Mouse (Mus musculus) forebrain, embryonic 10.5 days (tissue): ENCODE data around the gene Col26a1. TPM values are rescaled to one million over a fixed set of nuclear protein-coding genes. Genes with fewer than 3 reads are reported as not detected.

ENCODE experiments used
- DNase-seq: peaks from one replicate; pipeline ENCODE4 v3.0.0-alpha.2; 2017; ENCODE audit warnings: low spot score; ENCODE audit errors: extremely low spot score
- H3K27ac ChIP-seq: fragments of 300-500 bp; sonication (generic); 2 replicates; pipeline ENCODE4 v1.5.1; 2016; ENCODE audit warnings: mild to moderate bottlenecking
- H3K27me3 ChIP-seq: fragments of 300-500 bp; sonication (generic); 2 replicates; pipeline ENCODE4 v1.6.1; 2016; ENCODE audit warnings: mild to moderate bottlenecking; ENCODE audit not compliant: poor library complexity, severe bottlenecking
- H3K36me3 ChIP-seq: fragments of 300-500 bp; sonication (generic); replicated peaks from 2 replicates; pipeline ENCODE4 v1.6.1; 2016; ENCODE audit warnings: mild to moderate bottlenecking, moderate library complexity
- H3K4me1 ChIP-seq: fragments of 300-500 bp; sonication (generic); 2 replicates; pipeline ENCODE4 v1.6.1; 2016
- H3K4me3 ChIP-seq: fragments of 300-500 bp; sonication (generic); 2 replicates; pipeline ENCODE4 v1.5.1; 2016; ENCODE audit warnings: mild to moderate bottlenecking, moderate library complexity
- H3K9me3 ChIP-seq: fragments of 300-500 bp; sonication (generic); 2 replicates; pipeline ENCODE4 v1.6.1; 2016; ENCODE audit warnings: mild to moderate bottlenecking, moderate library complexity
- WGBS: fragments of 180-500 bp; shearing (Covaris S2); methylation state at CpG from one replicate; pipeline ENCODE4 v1.1.7; 2016; 5-methylcytosine and 5-hydroxymethylcytosine counted together
- polyA plus RNA-seq: library from polyadenylated mRNA; unstranded; fragments of >200 nt; fragmentation: Nextera tagmentation; extraction: Ambion mirVana; gene quantifications from 2 replicates; pipeline ENCODE4 v1.2.1, GENCODE M21; 2016

Col26a1 gene
- polyA plus RNA-seq, 1 experiment from 2014 or later, result 48.6 TPM

- WGBS, result 58% methylated on average over 4 of the region's 4 CpGs
These were observed 172.3 kb downstream of the Col26a1 start for GRCm38 (mm10) chr5:136710742-136711141.

GRCm38 (mm10) chr5:136708116-136708515 lies 174.9 kb downstream of the Col26a1 start:
- Histone ChIP-seq H3K4me3 (no peak overlapping the region), H3K27ac (no peak overlapping the region), H3K4me1 (peaks cover 6% of the 10 kb centered on the region), H3K9me3 (no peaks in the 10 kb centered on the region), H3K36me3 (no peaks in the 10 kb centered on the region), H3K27me3 (peaks cover 3% of the 10 kb centered on the region; the same call in 1 of the 2 replicates)
- no peak for DNase-seq
- 84% methylated on average over 12 of the region's 12 CpGs for WGBS

More at GRCm38 (mm10) chr5:136710742-136711141, 172.3 kb downstream of the Col26a1 start:
- Histone ChIP-seq H3K9me3 (no peaks in the 10 kb centered on the region), H3K4me3 (no peak overlapping the region), H3K36me3 (no peaks in the 10 kb centered on the region), H3K27ac (no peak overlapping the region), H3K27me3 (peaks cover 29% of the 10 kb centered on the region), H3K4me1 (peaks cover 18% of the 10 kb centered on the region)
- no peak for DNase-seq

GRCm38 (mm10) chr5:136706803-136707202 lies 176.2 kb downstream of the Col26a1 start:
- Histone ChIP-seq H3K4me3 (no peak overlapping the region), H3K4me1 (peaks cover 6% of the 10 kb centered on the region), H3K27ac (no peak overlapping the region), H3K36me3 (no peaks in the 10 kb centered on the region), H3K9me3 (no peaks in the 10 kb centered on the region), H3K27me3 (no peaks in the 10 kb centered on the region; the same call in 1 of the 2 replicates)
- peak; percentile 78 for DNase-seq
- 1% methylated on average over 9 of the region's 9 CpGs for WGBS

GRCm38 (mm10) chr5:136705532-136705931 lies 177.5 kb downstream of the Col26a1 start:
- 94% methylated on average over 3 of the region's 3 CpGs for WGBS
- Histone ChIP-seq H3K4me3 (no peak overlapping the region), H3K27ac (no peak overlapping the region), H3K9me3 (no peaks in the 10 kb centered on the region), H3K36me3 (no peaks in the 10 kb centered on the region), H3K4me1 (peaks cover under 1% of the 10 kb centered on the region; the same call in 1 of the 2 replicates), H3K27me3 (no peaks in the 10 kb centered on the region; the same call in 1 of the 2 replicates)
- DNase-seq, result no peak

GRCm38 (mm10) chr5:136704151-136704550 lies 178.9 kb downstream of the Col26a1 start:
- Histone ChIP-seq H3K4me1 (no peaks in the 10 kb centered on the region), H3K9me3 (0 out of 2 replicates have a peak, but pooled peaks cover 10% of the 10 kb centered on the region), H3K27me3 (no peaks in the 10 kb centered on the region; the same call in 1 of the 2 replicates), H3K4me3 (no peak overlapping the region), H3K36me3 (no peaks in the 10 kb centered on the region), H3K27ac (no peak overlapping the region)
- WGBS, result 86% methylated on average over 8 of the region's 8 CpGs
- DNase-seq, result no peak

GRCm38 (mm10) chr5:136703751-136704150 lies 179.3 kb downstream of the Col26a1 start:
- DNase-seq, result peak; percentile 38
- no peak overlapping the region for H3K4me3 ChIP-seq
- WGBS, result 37% methylated on average over 3 of the region's 3 CpGs

GRCm38 (mm10) chr5:136702159-136702725 lies 180.8 kb downstream of the Col26a1 start:
- H3K27ac ChIP-seq, result no peak overlapping the region
- WGBS, result 74% methylated on average over 3 of the region's 3 CpGs

More at GRCm38 (mm10) chr5:136703751-136704150, 179.3 kb downstream of the Col26a1 start:
- no peak overlapping the region for H3K27ac ChIP-seq
- H3K27me3 ChIP-seq, result no peaks in the 10 kb centered on the region; the same call in 1 of the 2 replicates
- no peaks in the 10 kb centered on the region for H3K4me1 ChIP-seq
- no peaks in the 10 kb centered on the region for H3K36me3 ChIP-seq
- 0 out of 2 replicates have a peak, but pooled peaks cover 10% of the 10 kb centered on the region for H3K9me3 ChIP-seq

GRCm38 (mm10) chr5:136697618-136698017 lies 185.4 kb downstream of the Col26a1 start:
- no peak overlapping the region for H3K4me3 ChIP-seq
- H3K27ac ChIP-seq, result no peak overlapping the region
- 81% methylated on average over 9 of the region's 9 CpGs for WGBS
- H3K27me3 ChIP-seq, result no peaks in the 10 kb centered on the region
- peaks cover 10% of the 10 kb centered on the region; the same call in 1 of the 2 replicates for H3K9me3 ChIP-seq
- no peak for DNase-seq
- H3K36me3 ChIP-seq, result no peaks in the 10 kb centered on the region
- H3K4me1 ChIP-seq, result 0 out of 2 replicates have a peak, but pooled peaks cover 3% of the 10 kb centered on the region

More at GRCm38 (mm10) chr5:136702159-136702725, 180.8 kb downstream of the Col26a1 start:
- Histone ChIP-seq H3K4me1 (no peaks in the 10 kb centered on the region), H3K36me3 (no peaks in the 10 kb centered on the region), H3K4me3 (no peak overlapping the region), H3K9me3 (peaks cover 10% of the 10 kb centered on the region; the same call in 1 of the 2 replicates), H3K27me3 (no peaks in the 10 kb centered on the region)
- DNase-seq, result no peak

GRCm38 (mm10) chr5:136696516-136696915 lies 186.5 kb downstream of the Col26a1 start:
- WGBS, result 86% methylated on average over 5 of the region's 5 CpGs

GRCm38 (mm10) chr5:136694976-136695375 lies 188.0 kb downstream of the Col26a1 start:
- Histone ChIP-seq H3K9me3 (peaks cover 8% of the 10 kb centered on the region; the same call in 1 of the 2 replicates), H3K36me3 (no peaks in the 10 kb centered on the region), H3K4me3 (no peak overlapping the region), H3K27ac (no peak overlapping the region), H3K4me1 (0 out of 2 replicates have a peak, but pooled peaks cover 3% of the 10 kb centered on the region), H3K27me3 (no peaks in the 10 kb centered on the region)
- no peak for DNase-seq
- WGBS, result 67% methylated on average over 6 of the region's 6 CpGs

More at GRCm38 (mm10) chr5:136696516-136696915, 186.5 kb downstream of the Col26a1 start:
- no peaks in the 10 kb centered on the region for H3K36me3 ChIP-seq
- no peak for DNase-seq
- H3K4me1 ChIP-seq, result 0 out of 2 replicates have a peak, but pooled peaks cover 3% of the 10 kb centered on the region
- no peaks in the 10 kb centered on the region for H3K27me3 ChIP-seq
- H3K9me3 ChIP-seq, result peaks cover 10% of the 10 kb centered on the region; the same call in 1 of the 2 replicates
- no peak overlapping the region for H3K27ac ChIP-seq
- H3K4me3 ChIP-seq, result no peak overlapping the region

GRCm38 (mm10) chr5:136693418-136693817 lies 189.6 kb downstream of the Col26a1 start:
- WGBS, result 81% methylated on average over 7 of the region's 7 CpGs
- H3K36me3 ChIP-seq, result no peaks in the 10 kb centered on the region
- no peak overlapping the region for H3K4me3 ChIP-seq
- no peak for DNase-seq
- no peak overlapping the region for H3K27ac ChIP-seq
- H3K27me3 ChIP-seq, result no peaks in the 10 kb centered on the region
- H3K4me1 ChIP-seq, result 0 out of 2 replicates have a peak, but pooled peaks cover 3% of the 10 kb centered on the region
- H3K9me3 ChIP-seq, result no peaks in the 10 kb centered on the region; the same call in 1 of the 2 replicates

- no peak for DNase-seq
- Histone ChIP-seq H3K27me3 (no peaks in the 10 kb centered on the region), H3K36me3 (no peaks in the 10 kb centered on the region), H3K4me1 (0 out of 2 replicates have a peak, but pooled peaks cover 3% of the 10 kb centered on the region), H3K4me3 (no peak within 1 kb of the TSS), H3K27ac (no peak within 1 kb of the TSS), H3K9me3 (no peaks in the 10 kb centered on the region)
- WGBS, result 90% methylated on average over 4 of the region's 4 CpGs
These were observed 190.2 kb downstream of the Col26a1 start, which contains the start of gene Myl10 for GRCm38 (mm10) chr5:136692784-136693183. Myl10 (plus strand) TSS chr5:136693146.
